Mouse (Mus musculus) layer of hippocampus, postnatal 14 days (tissue): ENCODE measurements around the gene Cdh1. TPM values are rescaled to one million over a fixed set of nuclear protein-coding genes. Genes with fewer than 3 reads are reported as not detected.

ENCODE experiments used
- total RNA-seq, 2 experiments: library from RNA; stranded (reverse); gene quantifications; 2 replicates each; pipeline ENCODE4 v1.2.3; 2021

Gene Cdh1
- total RNA-seq, 2 experiments from 2014 or later = 0.24 to 0.35 TPM

Other genes starting within 250 kb of the Cdh1 start
- 10 to 100 TPM; 15.6 to 16.1 TPM for gene Zfp90, start 188.0 kb upstream of the Cdh1 start, total RNA-seq
- not detected for gene 6030452D12Rik, start 102.8 kb upstream of the Cdh1 start, total RNA-seq
- 1 to 10 TPM in 1 of 2 experiments, under 1 TPM in 1; 0.12 to 1.5 TPM for gene Cdh3, start 92.5 kb upstream of the Cdh1 start, total RNA-seq
- gene Gm10073, start 29.9 kb upstream of the Cdh1 start, total RNA-seq = 100 to 1,000 TPM in 1 of 2 experiments, 10 to 100 TPM in 1; 83.2 to 104 TPM
- 1 to 10 TPM; 6.6 to 7.7 TPM for gene Tango6, start 79.7 kb downstream of the Cdh1 start, total RNA-seq